1 mouse cellular context compared by ENCODE assay signal in the genomic region with DNA sequence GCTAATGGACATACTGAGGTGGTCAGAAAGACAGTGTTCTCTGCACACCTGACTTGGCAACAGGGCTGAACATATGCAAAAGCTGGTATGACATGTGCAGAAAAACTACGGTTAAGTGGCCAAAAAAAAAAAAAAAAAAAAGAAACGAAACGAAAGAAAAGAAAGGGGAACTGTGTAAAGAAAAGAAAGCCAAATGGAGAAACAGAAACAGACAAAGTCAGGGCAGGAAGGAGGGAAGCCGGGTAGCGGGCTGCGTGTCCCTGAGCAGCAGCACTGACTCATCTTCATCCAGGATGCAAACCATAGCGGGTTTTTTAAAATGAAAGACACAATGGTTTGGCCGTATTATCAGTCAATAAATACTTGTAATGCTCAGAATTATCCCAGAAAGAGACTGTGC.
TF ChIP-seq lines count a peak whose summit lies in the region.

No protein-coding gene starts in this region.

TF ChIP-seq in CH12.LX, 34 proteins besides CTCF, POLR2A, EP300 and RAD21 (continued from another document):
- TF ChIP-seq BHLHE40 (IDR thresholded peaks at IDR 0.05; ENCODE audit: low read depth, low read length): peak; percentile 77
- peak; percentile 82 for TF ChIP-seq SIN3A (IDR thresholded peaks at IDR 0.05; ENCODE audit: low read length)
- TF ChIP-seq UBTF (IDR thresholded peaks at IDR 0.05; ENCODE audit: low read depth, low read length): 0 out of 2 replicates have a peak, but pooled peaks have one; percentile 35
- no peak for TF ChIP-seq NELFE (IDR thresholded peaks at IDR 0.05; ENCODE audit: low read depth, low read length)
- TF ChIP-seq CHD2 (IDR thresholded peaks at IDR 0.05; ENCODE audit: low read length): no peak
- TF ChIP-seq ETS1 (conservative IDR thresholded peaks at IDR 0.05; ENCODE audit: low read depth, low read length): peak; percentile 75
TF ChIP-seq in CH12.LX: peak in this region for 15.
